Mouse (Mus musculus): ENCODE data around the gene Lmx1a.

Gene Lmx1a

GRCm38 (mm10) chr1:167896234-167896633 lies 207.2 kb downstream of the Lmx1a start:
- DNase-seq = peak; percentile 10 to 17

Data from cerebellum, adult 18-20 months (tissue).